Mouse (Mus musculus) cortical plate, adult 2 months (tissue): ENCODE data around the gene Ube2e1.

Experiments
- CTCF ChIP-seq: fragments of 200-500 bp; IDR thresholded peaks from 2 replicates; pipeline ENCODE4 v1.5.1; 2011; ENCODE audit warnings: mild to moderate bottlenecking, control low read depth, low read length; ENCODE audit not compliant: insufficient read depth; ENCODE audit errors: extremely low read depth
- POLR2A ChIP-seq: fragments of 200-500 bp; IDR thresholded peaks from 2 replicates; pipeline ENCODE4 v1.6.1; 2011; ENCODE audit warnings: mild to moderate bottlenecking, low read length, control low read depth; ENCODE audit not compliant: insufficient read depth; ENCODE audit errors: extremely low read depth

GRCm38 (mm10) chr14:18233076-18233475, 98.6 kb downstream of the Ube2e1 start:
- TF ChIP-seq CTCF (no peak), POLR2A (no peak)
